Mouse (Mus musculus): Measurements from ENCODE around the gene Ptk7.
A peak's percentile ranks its signal among the peaks of the same experiment; 100 is the strongest.
"Not testable (repeated sequence)": the region's sequence is repeated elsewhere in the genome, so short reads cannot be mapped to it uniquely, and the experiment has no call there.

Gene Ptk7

GRCm38 (mm10) chr17:46605126-46605525 is 24.2 kb downstream of the Ptk7 start:
- DNase-seq = no peak

DNA sequence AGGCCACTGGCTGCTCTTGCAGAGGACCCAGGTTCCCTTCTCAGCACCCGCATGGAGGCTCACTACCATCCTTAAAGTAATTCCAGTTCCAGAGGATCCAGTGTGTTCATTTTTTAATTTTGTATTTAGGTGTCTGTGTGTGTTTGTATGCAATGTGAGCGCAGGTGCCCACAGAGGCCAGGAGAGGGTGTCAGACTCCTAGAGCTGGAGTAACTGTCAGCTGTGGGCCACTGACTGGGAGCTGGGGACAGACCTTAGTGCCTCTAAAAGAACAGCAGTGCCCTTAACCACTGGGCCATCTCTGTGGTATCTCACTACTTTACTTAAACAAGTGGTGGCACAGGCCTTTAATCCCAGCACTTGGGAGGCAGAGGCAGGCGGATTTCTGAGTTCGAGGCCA is 26.1 kb downstream of the Ptk7 start:
- DNase-seq = no peak

DNA sequence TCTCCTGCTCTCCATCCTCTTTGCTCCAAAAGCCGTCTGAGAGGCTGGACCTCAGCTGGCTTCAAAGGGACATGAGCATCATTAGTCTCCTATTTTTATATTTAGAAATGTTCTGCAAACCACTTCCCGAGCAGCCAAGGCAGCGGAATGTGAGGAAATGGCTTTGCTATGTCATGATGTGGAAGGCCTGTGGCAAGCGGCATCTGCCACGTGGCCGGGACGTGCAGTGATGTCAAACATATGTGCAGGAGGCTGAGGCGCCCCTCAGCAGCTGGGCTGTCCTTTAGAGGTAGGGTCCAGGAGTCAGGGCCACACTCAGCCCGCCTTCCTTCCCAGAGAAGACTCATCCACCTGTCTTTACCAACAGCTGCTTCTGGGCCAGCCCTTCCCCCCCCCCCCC is 27.1 kb downstream of the Ptk7 start:
- DNase-seq = no peak

DNA sequence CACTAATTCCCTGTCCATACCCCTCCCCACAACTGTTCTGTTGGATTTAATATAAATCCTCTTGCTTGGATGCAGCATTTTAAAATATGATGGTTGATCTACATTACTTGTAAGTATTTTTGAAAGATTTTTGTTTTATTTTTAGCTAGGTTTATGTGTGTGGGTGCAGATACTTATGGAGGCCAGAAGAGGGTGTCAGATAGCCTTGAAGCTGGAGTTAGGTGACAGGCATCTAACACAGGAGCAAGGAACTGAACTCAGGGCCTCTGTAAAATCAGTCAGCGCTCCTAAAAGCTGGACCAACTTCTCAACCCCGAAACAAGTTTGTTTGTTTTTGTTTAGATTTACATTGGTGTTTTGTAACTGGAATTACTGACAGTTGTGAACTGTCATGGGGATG is 28.7 kb downstream of the Ptk7 start:
- no peak for DNase-seq

- DNase-seq = no peak
Measured at GRCm38 (mm10) chr17:46598963-46599362, 30.3 kb downstream of the Ptk7 start.

- DNase-seq = no peak
Measured at GRCm38 (mm10) chr17:46597956-46598355, 31.3 kb downstream of the Ptk7 start.

DNA sequence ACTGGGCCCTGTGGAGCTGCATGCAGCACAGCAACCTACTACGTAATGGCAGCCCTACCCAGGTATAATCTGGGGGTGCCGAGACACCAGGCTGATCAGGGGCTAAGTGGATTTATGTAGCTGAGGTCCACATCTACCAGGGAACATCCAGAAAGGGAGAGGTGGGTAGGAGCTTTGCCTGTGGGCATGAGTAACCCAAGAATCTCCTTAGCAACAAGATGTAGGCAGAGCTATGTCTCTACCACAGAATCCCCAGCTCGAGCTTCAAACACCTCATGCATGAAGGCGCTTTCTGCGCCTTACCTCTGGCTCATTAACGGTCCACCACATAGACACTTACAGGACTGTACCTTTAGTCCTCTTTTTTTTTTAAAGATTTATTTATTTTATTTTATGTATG is 34.0 kb downstream of the Ptk7 start:
- no peak for DNase-seq

DNA sequence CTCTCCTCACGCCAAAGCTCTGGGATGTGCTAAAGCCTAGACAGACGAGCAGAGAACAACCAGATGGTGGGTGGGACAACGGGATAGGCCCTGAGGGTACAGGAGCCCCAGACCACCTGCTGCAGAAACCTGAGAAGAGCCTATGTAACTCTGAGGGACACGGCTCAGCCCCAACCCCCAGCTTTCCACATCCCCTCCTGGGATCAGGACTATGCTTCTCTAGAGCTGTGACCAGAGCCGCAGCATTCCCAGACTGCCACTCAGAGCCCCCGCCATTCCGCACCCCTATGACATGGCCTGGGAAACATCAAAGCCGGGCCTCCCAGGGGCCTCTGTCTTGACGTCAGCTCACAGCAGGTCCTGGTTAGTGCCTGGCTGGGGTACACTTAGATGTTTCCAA is 34.7 kb downstream of the Ptk7 start:
- DNase-seq = no peak

GRCm38 (mm10) chr17:46593124-46593523 is 36.2 kb downstream of the Ptk7 start:
- no peak for DNase-seq

- DNase-seq = no peak
Measured at GRCm38 (mm10) chr17:46591406-46591805, 37.9 kb downstream of the Ptk7 start.

DNA sequence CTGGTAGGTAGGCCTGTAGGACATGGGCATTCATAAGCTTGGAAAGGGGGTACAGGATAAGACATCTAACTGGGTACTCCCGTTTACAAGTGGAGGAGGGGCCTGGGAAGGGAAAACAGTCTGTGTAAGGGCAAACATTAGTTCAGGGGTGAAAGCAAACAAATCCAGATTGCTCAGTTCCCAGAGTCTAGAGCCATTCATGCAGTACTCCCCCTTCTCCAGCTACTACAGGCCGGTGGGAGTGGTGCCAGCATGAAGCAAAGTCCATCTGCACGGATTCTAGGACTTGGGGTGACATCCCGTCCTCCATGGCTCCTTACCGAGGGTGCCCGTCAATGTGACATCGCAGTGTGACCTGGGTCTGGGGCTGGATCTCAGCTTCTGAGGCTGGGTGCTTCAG is 38.9 kb downstream of the Ptk7 start:
- DNase-seq = no peak

GRCm38 (mm10) chr17:46589635-46590314 is 39.5 kb downstream of the Ptk7 start:
- DNase-seq = no peak

DNA sequence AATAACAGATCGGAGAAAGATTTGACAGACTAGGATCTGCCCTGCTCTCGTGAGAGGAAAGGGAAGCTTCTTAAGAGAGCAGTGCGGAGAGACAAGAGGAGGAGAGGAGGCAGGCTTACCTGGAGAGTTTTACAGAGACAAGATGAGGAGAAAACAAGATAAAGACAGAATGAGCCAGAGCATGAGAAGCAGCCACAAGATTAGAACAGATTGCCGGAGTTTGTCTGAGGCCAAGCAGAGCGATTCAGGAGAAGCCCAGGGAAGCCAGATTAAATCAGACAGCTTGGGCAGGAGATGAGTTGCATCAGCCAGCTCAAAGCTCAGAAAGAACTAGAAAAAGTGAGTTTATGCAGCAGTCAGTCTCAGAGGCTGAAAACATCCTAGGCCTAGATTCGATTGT is 40.4 kb downstream of the Ptk7 start:
- DNase-seq = no peak

- peak; percentile 52 for DNase-seq
Measured at GRCm38 (mm10) chr17:46588173-46588572, 41.1 kb downstream of the Ptk7 start.

- no peak for DNase-seq
Measured at GRCm38 (mm10) chr17:46586327-46586726, 43.0 kb downstream of the Ptk7 start.

DNA sequence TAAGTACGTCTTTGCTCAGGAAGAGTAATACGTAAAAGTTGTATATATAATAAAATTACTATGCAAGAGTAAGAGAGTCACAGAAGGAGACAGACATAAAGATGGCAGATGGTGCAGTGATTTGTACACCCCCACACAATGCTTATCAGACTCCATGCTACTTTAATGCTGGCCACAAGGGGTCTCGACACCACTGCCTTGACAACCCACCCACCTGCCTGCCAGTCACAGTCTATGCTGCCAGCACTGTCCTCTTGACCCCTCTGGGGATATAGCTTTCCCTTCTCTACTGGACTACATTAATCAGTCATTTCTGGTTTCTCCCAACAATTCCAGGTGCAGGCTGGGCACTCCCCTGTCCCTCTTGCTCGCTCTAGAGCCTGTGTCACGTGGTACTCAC is 50.7 kb downstream of the Ptk7 start:
- no peak for DNase-seq

GRCm38 (mm10) chr17:46576070-46576469 is 53.2 kb downstream of the Ptk7 start:
- peak; percentile 79 for DNase-seq

DNA sequence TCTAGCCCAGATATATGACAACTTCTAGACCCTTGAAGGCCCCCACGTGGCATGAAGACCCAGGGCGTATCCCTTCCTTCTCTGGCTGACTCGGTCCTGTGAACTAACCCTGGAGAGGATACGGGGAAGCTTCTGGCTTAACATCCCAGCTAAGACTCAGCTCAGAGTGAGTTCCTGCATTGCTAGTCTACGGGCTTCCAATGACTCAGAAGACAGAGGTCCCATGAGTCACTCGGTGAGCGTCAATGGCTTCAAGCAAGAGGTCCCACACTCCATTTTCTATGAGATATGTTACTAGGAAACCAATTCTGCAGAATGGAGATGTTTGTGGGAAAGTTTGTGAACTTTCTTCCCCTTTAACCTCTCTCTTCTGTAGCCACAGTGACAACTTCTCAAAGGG is 54.8 kb downstream of the Ptk7 start:
- no peak for DNase-seq

DNA sequence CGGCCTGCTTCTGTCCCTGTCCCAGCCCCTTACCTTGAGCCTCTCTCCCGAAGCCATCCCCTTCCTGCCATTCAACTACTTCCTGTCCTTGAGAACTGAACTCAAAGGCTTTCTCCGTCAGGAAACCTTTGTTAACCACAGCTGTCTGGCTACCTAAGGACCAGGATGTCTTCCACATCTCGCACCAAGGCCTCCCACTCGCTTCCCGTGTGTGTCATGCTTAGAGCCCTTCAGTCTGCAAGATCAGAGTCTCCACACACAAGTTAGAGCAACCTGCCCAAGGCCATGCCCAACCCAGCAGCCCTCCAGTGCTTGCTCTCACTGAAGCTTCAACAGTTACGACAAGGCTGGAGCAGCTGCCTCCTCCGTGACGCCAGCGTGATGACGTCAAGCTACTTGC is 58.3 kb downstream of the Ptk7 start:
- DNase-seq = no peak

GRCm38 (mm10) chr17:46559146-46559545 is 70.2 kb downstream of the Ptk7 start:
- no peak for DNase-seq

GRCm38 (mm10) chr17:46558151-46558550 is 71.2 kb downstream of the Ptk7 start:
- no peak for DNase-seq

DNA sequence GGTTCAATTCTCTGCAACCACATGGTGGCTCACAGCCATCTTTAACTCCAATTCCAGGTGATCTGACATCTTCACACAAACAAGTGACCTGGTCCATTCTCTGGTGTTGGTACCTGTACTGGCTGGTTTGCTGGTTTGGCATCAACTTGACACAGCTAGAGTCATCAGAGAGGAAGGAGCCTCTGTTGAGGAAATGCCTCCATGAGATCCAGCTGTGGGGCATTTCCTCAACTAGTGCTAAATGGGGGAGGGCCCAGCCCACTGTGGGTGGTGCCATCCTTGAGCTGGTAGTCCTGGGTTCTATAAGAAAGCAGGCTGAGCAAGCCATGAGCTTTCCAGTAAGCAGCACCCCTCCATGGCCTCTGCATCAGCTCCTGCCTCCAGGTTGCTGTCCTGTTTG is 72.0 kb downstream of the Ptk7 start:
- not testable (repeated sequence) for DNase-seq

GRCm38 (mm10) chr17:46556584-46556945 is 72.7 kb downstream of the Ptk7 start:
- DNase-seq = peak; percentile 76

- peak; percentile 93 for DNase-seq
Measured at GRCm38 (mm10) chr17:46555673-46556583, 73.4 kb downstream of the Ptk7 start, which contains the start of gene Srf. TSS of gene Srf (minus strand) at chr17:46556175.
